Mouse (Mus musculus) limb, embryonic 13.5 days (tissue): Measurements from ENCODE around the gene Lexm. TPM values are rescaled to one million over a fixed set of nuclear protein-coding genes. Genes with fewer than 3 reads are reported as not detected.

Source experiments
- ATAC-seq: fragments of 200-750 bp; cut with Nextera tagmentation; 2 replicates; pipeline ENCODE4 v1.8.0; 2017; ENCODE audit warnings: low read depth, moderate number of reproducible peaks, moderate TSS enrichment; ENCODE audit not compliant: low FRiP score
- H3K27ac ChIP-seq: fragments of 300-500 bp; sonication (generic); 2 replicates; pipeline ENCODE4 v1.5.1; 2015; ENCODE audit warnings: inconsistent platforms, mild to moderate bottlenecking, moderate library complexity
- H3K27me3 ChIP-seq: fragments of 300-500 bp; sonication (generic); 2 replicates; pipeline ENCODE4 v1.6.1; 2015; ENCODE audit warnings: mild to moderate bottlenecking, inconsistent platforms
- H3K36me3 ChIP-seq: fragments of 300-500 bp; sonication (generic); 2 replicates; pipeline ENCODE4 v1.6.1; 2015; ENCODE audit warnings: inconsistent platforms, mild to moderate bottlenecking, moderate library complexity
- H3K4me1 ChIP-seq: fragments of 300-500 bp; sonication (generic); 2 replicates; pipeline ENCODE4 v1.6.1; 2015; ENCODE audit warnings: inconsistent platforms
- H3K4me2 ChIP-seq: fragments of 300-500 bp; sonication (generic); replicated peaks from 2 replicates; pipeline ENCODE4 v1.6.1; 2015; ENCODE audit warnings: inconsistent platforms, mild to moderate bottlenecking, moderate library complexity
- H3K4me3 ChIP-seq: fragments of 300-500 bp; sonication (generic); 2 replicates; pipeline ENCODE4 v1.5.1; 2015; ENCODE audit warnings: moderate library complexity, mild to moderate bottlenecking, inconsistent platforms
- H3K9ac ChIP-seq: fragments of 300-500 bp; sonication (generic); 2 replicates; pipeline ENCODE4 v1.6.1; 2015; ENCODE audit warnings: mild to moderate bottlenecking, inconsistent platforms
- H3K9me3 ChIP-seq: fragments of 300-500 bp; sonication (generic); 2 replicates; pipeline ENCODE4 v1.6.1; 2016; ENCODE audit warnings: inconsistent platforms
- WGBS: fragments of 180-500 bp; shearing (Covaris S2); methylation state at CpG from one replicate; pipeline ENCODE4 v1.1.7; 2015; 5-methylcytosine and 5-hydroxymethylcytosine counted together
- polyA plus RNA-seq: library from polyadenylated mRNA; unstranded; fragments of >200 nt; fragmentation: Nextera tagmentation; extraction: Ambion mirVana; gene quantifications from 2 replicates; pipeline ENCODE4 v1.2.1, GENCODE M21; 2015

The Lexm gene
- polyA plus RNA-seq, 1 experiment from 2014 or later: 0.11 TPM

DNA sequence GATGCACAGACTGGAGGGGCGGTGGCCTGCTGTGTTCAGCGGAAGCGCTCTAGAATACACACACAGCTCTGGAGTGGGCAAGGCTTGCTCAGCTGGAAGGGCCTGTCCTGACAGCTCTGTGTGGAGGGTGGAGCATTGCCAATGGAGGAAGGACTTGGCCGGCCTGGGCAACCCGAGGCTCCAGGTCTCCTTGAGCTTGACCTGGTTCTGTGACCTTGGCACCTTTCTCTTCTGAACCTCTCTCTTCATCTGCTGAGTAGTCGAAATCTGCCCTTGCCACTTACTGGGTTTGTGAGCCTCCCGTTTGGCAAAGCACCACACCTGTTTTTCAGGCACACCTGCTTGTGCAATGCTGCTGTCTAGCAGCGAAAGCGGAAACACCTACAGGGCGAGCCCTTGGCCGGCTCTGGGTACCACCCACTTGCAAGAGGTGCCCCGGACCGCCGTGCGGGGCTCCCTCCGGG, 5.0 kb upstream of the Lexm start, which contains the start of gene Ttc22:
Gene Ttc22 (plus strand): TSS at position 403 of the 464 bp plus-strand sequence.
- H3K27ac ChIP-seq: no peak within 1 kb of the TSS
- H3K4me1 ChIP-seq: peaks cover 16% of the 10 kb centered on the region
- no peak for ATAC-seq
- H3K9ac ChIP-seq: no peak within 1 kb of the TSS
- no peaks in the 10 kb centered on the region for H3K36me3 ChIP-seq
- peaks cover 59% of the 10 kb centered on the region for H3K27me3 ChIP-seq
- H3K9me3 ChIP-seq: no peaks in the 10 kb centered on the region
- WGBS: 21% methylated on average over 16 of the region's 16 CpGs
- H3K4me3 ChIP-seq: peak within 1 kb of the TSS; percentile 0; the same call in 1 of the 2 replicates
- H3K4me2 ChIP-seq: peak within 1 kb of the TSS; percentile 32

DNA sequence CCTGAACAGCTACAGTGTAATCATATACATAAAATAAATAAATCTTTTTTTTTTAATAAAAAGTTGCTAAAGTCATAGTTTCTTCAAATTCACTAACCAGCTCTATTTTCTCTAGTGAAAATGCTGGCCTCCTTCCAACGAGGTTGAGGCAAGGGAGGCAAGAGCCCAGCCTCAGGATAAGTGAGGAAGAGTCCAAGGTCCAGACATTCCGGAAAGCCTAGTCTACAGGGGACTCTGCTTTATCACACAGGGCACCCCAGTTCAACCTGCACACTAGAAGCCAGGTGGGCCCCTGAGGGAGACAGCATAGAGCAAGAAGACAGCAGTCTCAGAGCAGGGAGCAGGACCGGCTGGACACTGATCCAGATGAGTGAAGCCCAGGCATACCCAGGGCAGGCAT, 4.4 kb upstream of the Lexm start:
- peaks cover 59% of the 10 kb centered on the region for H3K27me3 ChIP-seq
- H3K4me3 ChIP-seq: no peak overlapping the region
- H3K9ac ChIP-seq: no peak overlapping the region
- H3K4me2 ChIP-seq: no peak overlapping the region
- ATAC-seq: no peak
- no peaks in the 10 kb centered on the region for H3K9me3 ChIP-seq
- H3K4me1 ChIP-seq: peaks cover 18% of the 10 kb centered on the region
- WGBS: 78% methylated on average over 3 of the region's 3 CpGs
- no peak overlapping the region for H3K27ac ChIP-seq
- no peaks in the 10 kb centered on the region for H3K36me3 ChIP-seq

GRCm38 (mm10) chr4:106618898-106619297, 1.9 kb upstream of the Lexm start:
- Histone ChIP-seq H3K4me3 (no peak overlapping the region), H3K4me1 (peaks cover 15% of the 10 kb centered on the region), H3K9me3 (no peaks in the 10 kb centered on the region)

GRCm38 (mm10) chr4:106615637-106616036, 1.4 kb downstream of the Lexm start:
- H3K9me3 ChIP-seq: no peaks in the 10 kb centered on the region
- no peak overlapping the region for H3K27ac ChIP-seq

More at GRCm38 (mm10) chr4:106618898-106619297, 1.9 kb upstream of the Lexm start:
- 84% methylated on average over 4 of the region's 4 CpGs for WGBS
- no peak overlapping the region for H3K9ac ChIP-seq
- H3K4me2 ChIP-seq: no peak overlapping the region
- no peak overlapping the region for H3K27ac ChIP-seq
- ATAC-seq: no peak
- no peaks in the 10 kb centered on the region for H3K36me3 ChIP-seq
- peaks cover 46% of the 10 kb centered on the region for H3K27me3 ChIP-seq

DNA sequence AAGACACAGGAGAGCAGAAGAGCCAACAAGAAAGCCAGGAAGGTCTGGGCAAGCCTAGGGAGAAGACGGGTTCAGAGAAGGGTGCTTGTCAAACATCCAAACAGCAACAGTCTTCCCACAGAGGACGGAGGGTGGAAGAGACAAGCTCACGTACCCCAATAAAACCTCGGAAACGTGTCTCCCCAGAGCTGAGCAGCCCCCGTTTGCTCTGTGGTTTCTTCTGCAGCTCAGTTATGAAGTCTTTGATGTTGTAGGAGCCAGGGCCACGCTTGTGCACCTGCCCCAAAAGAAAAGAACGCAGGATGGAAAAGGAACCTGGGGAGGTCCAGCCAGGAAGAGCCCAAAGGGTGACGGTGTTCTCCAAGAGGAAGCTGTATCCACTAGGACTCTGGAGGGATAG, 2.2 kb downstream of the Lexm start:
- WGBS: 75% methylated on average over 9 of the region's 9 CpGs
- H3K4me3 ChIP-seq: no peak overlapping the region
- H3K27ac ChIP-seq: no peak overlapping the region
- H3K9me3 ChIP-seq: no peaks in the 10 kb centered on the region
- H3K9ac ChIP-seq: no peak overlapping the region
- H3K27me3 ChIP-seq: peaks cover 14% of the 10 kb centered on the region
- no peak overlapping the region for H3K4me2 ChIP-seq
- H3K4me1 ChIP-seq: peaks cover 10% of the 10 kb centered on the region
- no peak for ATAC-seq
- no peaks in the 10 kb centered on the region for H3K36me3 ChIP-seq

More at GRCm38 (mm10) chr4:106615637-106616036, 1.4 kb downstream of the Lexm start:
- no peak overlapping the region for H3K4me3 ChIP-seq
- no peak for ATAC-seq
- peaks cover 14% of the 10 kb centered on the region for H3K27me3 ChIP-seq
- no peak overlapping the region for H3K9ac ChIP-seq
- WGBS: 68% methylated on average over 12 of the region's 12 CpGs
- peaks cover 10% of the 10 kb centered on the region for H3K4me1 ChIP-seq
- H3K36me3 ChIP-seq: no peaks in the 10 kb centered on the region
- no peak overlapping the region for H3K4me2 ChIP-seq

- 40% methylated on average over 7 of the region's 7 CpGs for WGBS
- Histone ChIP-seq H3K4me3 (no peak overlapping the region), H3K9ac (no peak overlapping the region), H3K27ac (no peak overlapping the region), H3K4me1 (peaks cover 10% of the 10 kb centered on the region), H3K36me3 (no peaks in the 10 kb centered on the region), H3K9me3 (no peaks in the 10 kb centered on the region), H3K27me3 (peaks cover 9% of the 10 kb centered on the region), H3K4me2 (no peak overlapping the region)
- peak; percentile 71 for ATAC-seq
These were observed 2.8 kb downstream of the Lexm start for GRCm38 (mm10) chr4:106614180-106614797.

GRCm38 (mm10) chr4:106613560-106613959, 3.5 kb downstream of the Lexm start:
- Histone ChIP-seq H3K9ac (no peak overlapping the region), H3K4me2 (no peak overlapping the region), H3K9me3 (0 out of 2 replicates have a peak, but pooled peaks cover under 1% of the 10 kb centered on the region), H3K4me3 (no peak overlapping the region), H3K27me3 (peaks cover 9% of the 10 kb centered on the region), H3K4me1 (peaks cover 10% of the 10 kb centered on the region), H3K36me3 (no peaks in the 10 kb centered on the region), H3K27ac (no peak overlapping the region)
- 74% methylated on average over 3 of the region's 3 CpGs for WGBS
- no peak for ATAC-seq

DNA sequence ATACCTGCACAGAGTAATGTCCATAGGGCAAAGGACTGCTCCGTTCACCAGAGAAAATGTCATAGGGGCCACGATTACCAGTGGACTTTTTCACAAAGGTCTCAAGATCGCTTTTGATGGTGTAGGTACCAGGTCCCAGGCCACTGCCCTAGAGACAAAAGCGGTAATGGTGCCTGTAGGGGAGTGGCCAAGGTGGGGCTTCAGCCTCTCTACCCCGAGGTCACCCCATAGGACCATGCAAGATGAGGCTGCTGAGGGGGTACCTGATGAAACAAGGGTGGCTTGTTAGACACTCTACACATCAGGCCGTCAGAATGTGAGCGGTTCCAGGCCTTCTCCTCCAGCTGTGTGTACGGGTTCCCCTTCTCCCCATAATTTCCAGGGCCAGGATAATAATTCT, 3.9 kb downstream of the Lexm start:
- no peak for ATAC-seq
- Histone ChIP-seq H3K9me3 (0 out of 2 replicates have a peak, but pooled peaks cover 3% of the 10 kb centered on the region), H3K4me1 (peaks cover 10% of the 10 kb centered on the region), H3K9ac (no peak overlapping the region), H3K36me3 (no peaks in the 10 kb centered on the region), H3K4me3 (no peak overlapping the region), H3K27ac (no peak overlapping the region), H3K27me3 (peaks cover 9% of the 10 kb centered on the region), H3K4me2 (no peak overlapping the region)
- WGBS: 78% methylated on average over 8 of the region's 8 CpGs

- Histone ChIP-seq H3K9me3 (0 out of 2 replicates have a peak, but pooled peaks cover 3% of the 10 kb centered on the region), H3K4me2 (no peak overlapping the region), H3K27me3 (no peaks in the 10 kb centered on the region), H3K4me3 (no peak overlapping the region), H3K36me3 (no peaks in the 10 kb centered on the region), H3K9ac (no peak overlapping the region), H3K4me1 (peaks cover 7% of the 10 kb centered on the region; the same call in 1 of the 2 replicates), H3K27ac (no peak overlapping the region)
- 88% methylated on average over 1 of the region's 1 CpGs for WGBS
- no peak for ATAC-seq
These were observed 9.1 kb downstream of the Lexm start for GRCm38 (mm10) chr4:106607905-106608304.

DNA sequence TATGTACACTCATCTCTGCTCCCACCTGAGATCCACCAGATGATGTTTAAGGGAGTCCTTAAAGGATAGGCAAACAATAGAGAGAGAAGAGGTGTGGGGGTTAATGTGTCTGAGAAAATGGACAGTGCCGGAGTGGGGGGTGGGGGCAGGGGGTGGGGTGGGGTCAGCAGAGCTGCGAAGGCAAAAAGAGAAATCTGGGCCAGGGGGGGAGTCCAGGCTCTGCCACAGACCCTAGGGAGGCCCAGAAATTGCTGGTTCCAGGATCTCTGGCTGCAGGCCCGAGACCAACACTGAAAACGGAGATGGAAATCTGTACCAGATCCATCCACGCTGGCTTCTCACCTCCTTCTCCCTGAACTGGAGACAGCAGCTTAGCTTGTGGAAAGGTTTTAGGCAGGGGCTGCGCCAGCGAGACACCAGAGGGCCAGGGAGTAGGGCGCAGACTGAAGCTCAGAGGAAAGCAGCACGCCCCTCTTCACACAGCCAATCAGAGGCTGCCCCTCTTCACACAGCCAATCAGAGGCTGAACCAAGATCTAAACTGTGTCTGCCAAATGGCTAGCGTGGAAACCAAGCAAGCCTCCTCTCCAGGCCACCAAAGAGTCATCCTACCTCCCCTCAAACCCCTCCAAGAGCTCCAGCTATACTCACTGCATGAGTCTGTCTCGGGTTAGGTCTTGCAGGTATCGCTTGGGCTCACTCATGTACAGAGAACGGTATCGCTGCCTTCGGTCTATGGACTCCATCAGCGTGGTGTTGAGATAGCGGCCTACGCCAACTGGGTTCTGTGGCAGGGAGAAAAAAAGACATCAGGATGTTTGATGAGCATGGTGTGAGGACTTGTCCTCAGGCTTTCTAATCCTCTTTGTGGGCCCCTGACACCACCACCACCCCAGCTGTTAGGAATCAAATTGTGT, 10.1 kb downstream of the Lexm start:
- 46% methylated on average over 18 of the region's 18 CpGs for WGBS
- peak overlapping the region; percentile 47 for H3K4me2 ChIP-seq

GRCm38 (mm10) chr4:106600770-106601169, 16.3 kb downstream of the Lexm start:
- H3K4me2 ChIP-seq: no peak overlapping the region
- H3K4me1 ChIP-seq: no peaks in the 10 kb centered on the region
- WGBS: 80% methylated on average over 4 of the region's 4 CpGs
- no peak overlapping the region for H3K4me3 ChIP-seq
- no peaks in the 10 kb centered on the region for H3K27me3 ChIP-seq
- ATAC-seq: no peak
- H3K9me3 ChIP-seq: no peaks in the 10 kb centered on the region
- H3K27ac ChIP-seq: no peak overlapping the region
- H3K36me3 ChIP-seq: no peaks in the 10 kb centered on the region
- no peak overlapping the region for H3K9ac ChIP-seq

More for the DNA sequence above, 10.1 kb downstream of the Lexm start:
- Histone ChIP-seq H3K9ac (peak overlapping the region; percentile 15; the same call in 1 of the 2 replicates), H3K4me3 (0 out of 2 replicates have a peak overlapping the region, but pooled peaks have one; percentile 7), H3K9me3 (0 out of 2 replicates have a peak, but pooled peaks cover 3% of the 10 kb centered on the region), H3K27ac (no peak overlapping the region), H3K27me3 (no peaks in the 10 kb centered on the region), H3K4me1 (peaks cover 7% of the 10 kb centered on the region; the same call in 1 of the 2 replicates), H3K36me3 (no peaks in the 10 kb centered on the region)
- ATAC-seq: peak; percentile 94

GRCm38 (mm10) chr4:106599415-106599814, 17.6 kb downstream of the Lexm start:
- Histone ChIP-seq H3K4me3 (no peak overlapping the region), H3K9me3 (no peaks in the 10 kb centered on the region), H3K9ac (no peak overlapping the region), H3K4me1 (no peaks in the 10 kb centered on the region), H3K27ac (no peak overlapping the region), H3K27me3 (no peaks in the 10 kb centered on the region), H3K4me2 (no peak overlapping the region), H3K36me3 (no peaks in the 10 kb centered on the region)
- ATAC-seq: no peak
- WGBS: 52% methylated on average over 1 of the region's 1 CpGs
